9 mouse cellular contexts compared by ENCODE assay signal in the genomic region with DNA sequence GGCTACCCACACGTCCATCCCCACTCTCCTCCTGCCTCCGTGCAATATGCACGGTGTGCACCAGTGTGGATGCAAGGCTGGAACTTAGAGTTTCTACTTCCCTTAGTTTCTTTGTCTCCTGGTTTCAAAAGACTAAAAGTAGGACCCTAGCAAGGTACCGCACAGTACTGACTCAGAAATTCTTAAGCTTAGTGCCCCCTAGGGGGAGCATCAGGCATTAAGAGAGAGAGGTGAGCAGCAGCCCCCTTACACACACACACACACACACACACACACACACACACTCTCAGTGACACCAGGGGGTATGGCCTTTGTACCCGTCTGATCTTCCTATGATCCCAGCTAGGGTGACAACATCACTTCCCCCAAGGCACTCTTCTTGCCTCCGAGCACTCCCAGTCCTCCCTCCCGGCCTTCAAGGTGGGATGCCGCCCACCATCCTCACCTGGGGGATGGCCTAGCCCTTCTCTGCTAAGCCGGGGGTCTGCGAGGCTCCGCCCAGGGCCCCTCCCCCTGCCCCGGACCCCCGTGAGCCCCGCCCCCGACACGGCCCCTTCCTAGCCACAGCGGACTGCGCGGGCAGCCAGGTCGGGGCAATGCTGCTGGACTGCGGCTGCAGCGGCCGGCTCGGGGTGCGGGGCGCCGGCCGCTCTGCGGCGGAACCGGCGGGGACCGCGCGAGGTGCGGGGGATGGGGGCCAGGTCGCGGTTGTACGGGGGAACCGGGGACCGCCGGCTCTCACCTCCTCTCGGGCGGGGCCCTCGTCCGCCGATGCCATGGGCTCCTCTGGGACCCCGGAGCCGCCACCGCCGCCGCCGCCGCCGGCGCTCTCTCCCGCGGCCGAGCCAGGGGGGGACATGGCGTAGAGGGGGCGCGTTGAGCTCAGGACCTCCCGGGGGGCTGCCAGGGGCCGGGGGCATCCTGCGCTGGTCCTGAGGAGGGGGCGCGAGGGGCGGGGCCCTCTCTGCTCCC. TPM values are rescaled to one million over a fixed set of nuclear protein-coding genes. Genes with fewer than 3 reads are reported as not detected.
DNase-seq lines count a peak whose midpoint lies in the region; ATAC-seq and TF ChIP-seq lines count a peak whose summit lies in the region.
"Had no signal": no experiment of that assay in that cellular context is flagged by ENCODE, and none has a peak within 500 bp of the region (broad histone marks: within the 10 kb centered on the region; RNA-seq: fewer than 3 reads in every experiment).

No protein-coding gene starts in this region.

- H3K27me3 ChIP-seq in kidney, postnatal 0 days (ENCODE audit: insufficient read depth, low read length): peaks cover 30% of the 10 kb centered on the region
- H3K27me3 ChIP-seq in embryonic facial prominence, embryonic 14.5 days (replicated peaks; ENCODE audit: control insufficient read depth, insufficient read depth, low read length): peaks cover 47% of the 10 kb centered on the region
- peaks cover 42% of the 10 kb centered on the region for H3K27me3 ChIP-seq in neural tube, embryonic 12.5 days (replicated peaks)

- intact Hi-C loops in left cerebral cortex, postnatal 14 days (cut with DNase I): loop anchor here (2.0 kb wide), 1 partner anchor 32 kb away; no protein-coding TSS in a partner anchor

- peak overlapping the region; percentile 64 for H3K4me3 ChIP-seq in kidney, postnatal 0 days (replicated peaks; ENCODE audit: low read depth, low read length)
- 0 out of 2 replicates have a peak overlapping the region, but pooled peaks have one; percentile 4 for H3K4me3 ChIP-seq in bone marrow macrophage, adult 2 months (ENCODE audit: insufficient read depth, low read length)
- H3K4me3 ChIP-seq in embryonic facial prominence, embryonic 14.5 days (ENCODE audit: low read depth, low read length): peak overlapping the region; percentile 80
- peak overlapping the region; percentile 79 for H3K4me3 ChIP-seq in neural tube, embryonic 12.5 days
- H3K4me3 ChIP-seq: myocyte had no signal

- peak; percentile 48 for TF ChIP-seq CTCF in kidney, postnatal 0 days (IDR thresholded peaks at IDR 0.05; ENCODE audit: low read depth)
- TF ChIP-seq CTCF in bone marrow macrophage, adult 2 months (IDR thresholded peaks at IDR 0.05; ENCODE audit: low read depth, low read length): no peak

- H3K9ac ChIP-seq in kidney, postnatal 0 days (ENCODE audit: low read depth, low read length): peak overlapping the region; percentile 62
- H3K9ac ChIP-seq in embryonic facial prominence, embryonic 14.5 days (ENCODE audit: low read depth, low read length): peak overlapping the region; percentile 87
- H3K9ac ChIP-seq in neural tube, embryonic 12.5 days: peak overlapping the region; percentile 98

- H3K4me2 ChIP-seq in kidney, postnatal 0 days (ENCODE audit: low read length): peak overlapping the region; percentile 100
- peak overlapping the region; percentile 93 for H3K4me2 ChIP-seq in embryonic facial prominence, embryonic 14.5 days (ENCODE audit: low read depth, low read length)
- H3K4me2 ChIP-seq in neural tube, embryonic 12.5 days (replicated peaks): peak overlapping the region; percentile 84

- no peaks in the 10 kb centered on the region for H3K9me3 ChIP-seq in kidney, postnatal 0 days (replicated peaks; ENCODE audit: low read length)
- H3K9me3 ChIP-seq in embryonic facial prominence, embryonic 14.5 days (ENCODE audit: control insufficient read depth, low read length): no peaks in the 10 kb centered on the region
- no peaks in the 10 kb centered on the region for H3K9me3 ChIP-seq in neural tube, embryonic 12.5 days

- 6% methylated on average over 38 of the region's 68 CpGs for WGBS in kidney, postnatal 0 days
- 14% methylated on average over 11 of the region's 68 CpGs for WGBS in embryonic facial prominence, embryonic 14.5 days
- 3% methylated on average over 58 of the region's 68 CpGs for WGBS in neural tube, embryonic 12.5 days

- peak; percentile 52; the same call in 1 of the 2 replicates for ATAC-seq in kidney, postnatal 0 days (replicated peaks; ENCODE audit: low FRiP score, low read depth)
- ATAC-seq in embryonic facial prominence, embryonic 14.5 days (ENCODE audit: low read depth): peak; percentile 44
- ATAC-seq in neural tube, embryonic 12.5 days (ENCODE audit: low FRiP score, low read depth): peak; percentile 54
- no peak for ATAC-seq in erythroblast, adult 5-6 weeks (replicated peaks; ENCODE audit: low FRiP score, poor library complexity, severe bottlenecking)

- no peak for TF ChIP-seq POLR2A in bone marrow macrophage, adult 2 months (IDR thresholded peaks at IDR 0.05; ENCODE audit: borderline replicate concordance, low read depth, low read length)

- no peaks in the 10 kb centered on the region for H3K36me3 ChIP-seq in kidney, postnatal 0 days (ENCODE audit: insufficient read depth, low read length)
- H3K36me3 ChIP-seq in embryonic facial prominence, embryonic 14.5 days (ENCODE audit: control insufficient read depth, insufficient read depth, low read length): peaks cover 20% of the 10 kb centered on the region
- H3K36me3 ChIP-seq in neural tube, embryonic 12.5 days: peaks cover 19% of the 10 kb centered on the region

- H3K27ac ChIP-seq in kidney, postnatal 0 days: no peak overlapping the region
- H3K27ac ChIP-seq in bone marrow macrophage, adult 2 months (ENCODE audit: insufficient read depth, low read depth, low read length): no peak overlapping the region
- H3K27ac ChIP-seq in embryonic facial prominence, embryonic 14.5 days (replicated peaks; ENCODE audit: low read depth, low read length): peak overlapping the region; percentile 55; the same call in 1 of the 2 replicates
- H3K27ac ChIP-seq in neural tube, embryonic 12.5 days: peak overlapping the region; percentile 79

- H3K4me1 ChIP-seq in kidney, postnatal 0 days (replicated peaks; ENCODE audit: insufficient read depth, low read length): peaks cover 20% of the 10 kb centered on the region
- 0 out of 2 replicates have a peak, but pooled peaks cover 2% of the 10 kb centered on the region for H3K4me1 ChIP-seq in bone marrow macrophage, adult 2 months (ENCODE audit: control insufficient read depth, insufficient read depth, low read length)
- H3K4me1 ChIP-seq in embryonic facial prominence, embryonic 14.5 days (ENCODE audit: control insufficient read depth, insufficient read depth, low read length): peaks cover 5% of the 10 kb centered on the region; the same call in 1 of the 2 replicates
- H3K4me1 ChIP-seq in neural tube, embryonic 12.5 days: peaks cover 46% of the 10 kb centered on the region

- peak; percentile 53 for DNase-seq in kidney, postnatal 0 days (ENCODE audit: low spot score)
- no peak for DNase-seq in kidney, adult 18-20 months
- DNase-seq in embryonic facial prominence, embryonic 14.5 days (ENCODE audit: low spot score): peak; percentile 78
- peak; percentile 79 to 87 for DNase-seq in left cerebral cortex, postnatal 14 days (ENCODE audit: low spot score in 2 of 2)
- DNase-seq in adrenal gland, postnatal 25 days: no peak

RNA-seq across cellular contexts. Expression of a gene that starts 0.7 kb away (rescaled TPM):
- 1.5 and 1.8 TPM in 2 replicates for polyA plus RNA-seq in kidney, postnatal 0 days (2015; fragmentation: Nextera tagmentation; extraction: Ambion mirVana)
- polyA plus RNA-seq in bone marrow macrophage, adult 2 months (2012; ENCODE audit: insufficient read depth, insufficient read length, missing spikeins): not detected in 2 replicates
- polyA plus RNA-seq in embryonic facial prominence, embryonic 14.5 days (2014; fragmentation: Nextera tagmentation; extraction: Ambion mirVana): 1.7 and 2.8 TPM in 2 replicates
- total RNA-seq in left cerebral cortex, postnatal 14 days (2021): 100 to 1,000 TPM; 114 to 120 TPM
- polyA plus RNA-seq in neural tube, embryonic 12.5 days (2016; fragmentation: Nextera tagmentation; extraction: Ambion mirVana): 10.5 and 13.1 TPM in 2 replicates
- total RNA-seq in erythroblast, adult 5-6 weeks (2015; ENCODE audit: low replicate concordance): not detected in 2 replicates
- not detected in 2 replicates for total RNA-seq in erythroblast, adult 5-6 weeks (2017; ENCODE audit: low replicate concordance)
- 0.15 and 0.19 TPM in 2 replicates for total RNA-seq in adrenal gland, postnatal 25 days (2021)

RNA-seq across cellular contexts. Expression of a gene that starts 6.7 kb away (rescaled TPM):
- polyA plus RNA-seq in kidney, postnatal 0 days (2015; fragmentation: Nextera tagmentation; extraction: Ambion mirVana): 4.8 and 5.1 TPM in 2 replicates
- 27.0 and 30.8 TPM in 2 replicates for polyA plus RNA-seq in bone marrow macrophage, adult 2 months (2012; ENCODE audit: insufficient read depth, insufficient read length, missing spikeins)
- polyA plus RNA-seq in embryonic facial prominence, embryonic 14.5 days (2014; fragmentation: Nextera tagmentation; extraction: Ambion mirVana): 4.3 and 4.7 TPM in 2 replicates
- 1 to 10 TPM; 1.8 to 2.0 TPM for total RNA-seq in left cerebral cortex, postnatal 14 days (2021)
- 7.4 and 7.5 TPM in 2 replicates for polyA plus RNA-seq in neural tube, embryonic 12.5 days (2016; fragmentation: Nextera tagmentation; extraction: Ambion mirVana)
- 1.5 and 1.7 TPM in 2 replicates for total RNA-seq in erythroblast, adult 5-6 weeks (2015; ENCODE audit: low replicate concordance)
- total RNA-seq in erythroblast, adult 5-6 weeks (2017; ENCODE audit: low replicate concordance): 1.1 and 1.5 TPM in 2 replicates
- total RNA-seq in adrenal gland, postnatal 25 days (2021): 3.1 and 3.6 TPM in 2 replicates

RNA-seq across cellular contexts. Expression of a gene that starts 14.8 kb away (rescaled TPM):
- 131 and 138 TPM in 2 replicates for polyA plus RNA-seq in kidney, postnatal 0 days (2015; fragmentation: Nextera tagmentation; extraction: Ambion mirVana)
- 73.7 and 83.1 TPM in 2 replicates for polyA plus RNA-seq in bone marrow macrophage, adult 2 months (2012; ENCODE audit: insufficient read depth, insufficient read length, missing spikeins)
- polyA plus RNA-seq in embryonic facial prominence, embryonic 14.5 days (2014; fragmentation: Nextera tagmentation; extraction: Ambion mirVana): 139 and 143 TPM in 2 replicates
- 10 to 100 TPM; 41.6 to 46.1 TPM for total RNA-seq in left cerebral cortex, postnatal 14 days (2021)
- polyA plus RNA-seq in neural tube, embryonic 12.5 days (2016; fragmentation: Nextera tagmentation; extraction: Ambion mirVana): 87.6 and 90.5 TPM in 2 replicates
- 16.5 and 25.2 TPM in 2 replicates for total RNA-seq in erythroblast, adult 5-6 weeks (2015; ENCODE audit: low replicate concordance)
- total RNA-seq in erythroblast, adult 5-6 weeks (2017; ENCODE audit: low replicate concordance): 2.2 and 21.7 TPM in 2 replicates
- 59.6 and 74.2 TPM in 2 replicates for total RNA-seq in adrenal gland, postnatal 25 days (2021)

RNA-seq across cellular contexts. Expression of a gene that starts 24.2 kb away (rescaled TPM):
- 1,330 and 1,432 TPM in 2 replicates for polyA plus RNA-seq in kidney, postnatal 0 days (2015; fragmentation: Nextera tagmentation; extraction: Ambion mirVana)
- polyA plus RNA-seq in bone marrow macrophage, adult 2 months (2012; ENCODE audit: insufficient read depth, insufficient read length, missing spikeins): 586 and 617 TPM in 2 replicates
- 1,431 and 1,467 TPM in 2 replicates for polyA plus RNA-seq in embryonic facial prominence, embryonic 14.5 days (2014; fragmentation: Nextera tagmentation; extraction: Ambion mirVana)
- total RNA-seq in left cerebral cortex, postnatal 14 days (2021): 1,000 to 10,000 TPM; 1,454 to 1,586 TPM
- 1,381 and 1,470 TPM in 2 replicates for polyA plus RNA-seq in neural tube, embryonic 12.5 days (2016; fragmentation: Nextera tagmentation; extraction: Ambion mirVana)
- total RNA-seq in erythroblast, adult 5-6 weeks (2015; ENCODE audit: low replicate concordance): 192 and 222 TPM in 2 replicates
- 246 and 293 TPM in 2 replicates for total RNA-seq in erythroblast, adult 5-6 weeks (2017; ENCODE audit: low replicate concordance)
- total RNA-seq in adrenal gland, postnatal 25 days (2021): 1,940 and 2,378 TPM in 2 replicates

RNA-seq across cellular contexts. Expression of a gene that starts 25.6 kb away (rescaled TPM):
- polyA plus RNA-seq in kidney, postnatal 0 days (2015; fragmentation: Nextera tagmentation; extraction: Ambion mirVana): 0.07 and 0.15 TPM in 2 replicates
- polyA plus RNA-seq in bone marrow macrophage, adult 2 months (2012; ENCODE audit: insufficient read depth, insufficient read length, missing spikeins): not detected in 2 replicates
- polyA plus RNA-seq in embryonic facial prominence, embryonic 14.5 days (2014; fragmentation: Nextera tagmentation; extraction: Ambion mirVana): 0.93 and 2.7 TPM in 2 replicates
- 1 to 10 TPM in 1 of 2 experiments, under 1 TPM in 1; 0.68 to 1.1 TPM for total RNA-seq in left cerebral cortex, postnatal 14 days (2021)
- polyA plus RNA-seq in neural tube, embryonic 12.5 days (2016; fragmentation: Nextera tagmentation; extraction: Ambion mirVana): 1.9 TPM in 2 replicates
- not detected in 2 replicates for total RNA-seq in erythroblast, adult 5-6 weeks (2015; ENCODE audit: low replicate concordance)
- total RNA-seq in erythroblast, adult 5-6 weeks (2017; ENCODE audit: low replicate concordance): not detected in 2 replicates
- total RNA-seq in adrenal gland, postnatal 25 days (2021): not detected in 2 replicates
- polyA plus RNA-seq: myocyte had no signal

Comparison
In these comparisons a context has a peak if more than half of its experiments do, and no peak if none do; other contexts are left out.
1. DNase-seq: peak in kidney, postnatal 0 days (single experiment), embryonic facial prominence, embryonic 14.5 days (single experiment) and left cerebral cortex, postnatal 14 days (2 of 2); none in kidney, adult 18-20 months (single experiment) and adrenal gland, postnatal 25 days (single experiment).
2. H3K27ac ChIP-seq: peak in embryonic facial prominence, embryonic 14.5 days (single experiment) and neural tube, embryonic 12.5 days (single experiment); none in kidney, postnatal 0 days (single experiment) and bone marrow macrophage, adult 2 months (single experiment).
3. H3K4me3 ChIP-seq: peak in every context shown above with its lines; median percentile 80 in embryonic facial prominence, embryonic 14.5 days; 79 in neural tube, embryonic 12.5 days; 64 in kidney, postnatal 0 days; 4 in bone marrow macrophage, adult 2 months.
4. Peak in every context shown above with its lines, with median percentiles within 50 percentile points of each other: H3K4me2 ChIP-seq and H3K9ac ChIP-seq.